9 mouse cellular contexts compared by ENCODE assay signal in genomic region chr13:43241069-43241468, GRCm38 (mm10).
DNase-seq lines count a peak whose midpoint lies in the region; ATAC-seq and TF ChIP-seq lines count a peak whose summit lies in the region.
"Had no signal": no experiment of that assay in that cellular context is flagged by ENCODE, and none has a peak within 500 bp of the region (broad histone marks: within the 10 kb centered on the region; RNA-seq: fewer than 3 reads in every experiment).

No protein-coding gene starts in this region.

- H3K4me3 ChIP-seq in kidney, postnatal 0 days (replicated peaks; ENCODE audit: low read depth, low read length) = no peak overlapping the region
- no peak overlapping the region for H3K4me3 ChIP-seq in MEL (ENCODE audit: control insufficient read depth in 1 of 2, insufficient read depth in 1 of 2, low read depth in 2 of 2, low read length in 2 of 2)

- H3K27ac ChIP-seq in kidney, postnatal 0 days = no peak overlapping the region
- peak overlapping the region; percentile 49; the same call in 1 of the 2 replicates for H3K27ac ChIP-seq in MEL (ENCODE audit: control insufficient read depth, low read depth, low read length)

- no peak for TF ChIP-seq CTCF in kidney, postnatal 0 days (IDR thresholded peaks at IDR 0.05; ENCODE audit: low read depth)
- TF ChIP-seq CTCF in MEL (IDR thresholded peaks at IDR 0.05 in 2 of 3, conservative IDR thresholded peaks at IDR 0.05 in 1 of 3; ENCODE audit: control insufficient read depth in 1 of 3, insufficient read depth in 1 of 3, low read depth in 2 of 3, low read length in 3 of 3, poor library complexity in 1 of 3, severe bottlenecking in 1 of 3) = no peak

- H3K4me1 ChIP-seq in kidney, postnatal 0 days (replicated peaks; ENCODE audit: insufficient read depth, low read length) = peaks cover 15% of the 10 kb centered on the region
- H3K4me1 ChIP-seq in MEL (ENCODE audit: control insufficient read depth in 1 of 2, insufficient read depth in 2 of 2, low read length in 2 of 2) = peaks cover 21 to 38% of the 10 kb centered on the region in 2 experiments

- no peak for ATAC-seq in CD4-positive, CD25-positive, alpha-beta regulatory T cell, adult 4 months
- no peak for ATAC-seq in kidney, postnatal 0 days (replicated peaks; ENCODE audit: low FRiP score, low read depth)
- ATAC-seq: inflammation-experienced regulatory T-cells, adult 6 months had no signal

- intact Hi-C loops in heart, postnatal 10 days (cut with DNase I) = no loop called here

- TF ChIP-seq RAD21 in MEL (IDR thresholded peaks at IDR 0.05; ENCODE audit: low read depth, low read length) = no peak

- no peak overlapping the region for H3K4me2 ChIP-seq in kidney, postnatal 0 days (ENCODE audit: low read length)

- H3K79me2 ChIP-seq in MEL (ENCODE audit: control insufficient read depth, insufficient read depth, low read length, poor library complexity) = no peaks in the 10 kb centered on the region

- peak; percentile 30 for DNase-seq in CD4-positive, CD25-positive, alpha-beta regulatory T cell, adult 2 months (ENCODE audit: low read depth, low spot score)
- peak; percentile 39 for DNase-seq in kidney, postnatal 0 days (ENCODE audit: low spot score)
- DNase-seq in kidney, adult 8-10 months = no peak
- peak; percentile 90 for DNase-seq in MEL (ENCODE audit: low read depth, low spot score)
- peak; percentile 60 to 70 for DNase-seq in heart, postnatal 10 days
- no peak for DNase-seq in thymus, postnatal 4 days
- no peak for DNase-seq in testis, postnatal 10 days (ENCODE audit: low spot score)

- H3K27me3 ChIP-seq in kidney, postnatal 0 days (ENCODE audit: insufficient read depth, low read length) = no peaks in the 10 kb centered on the region
- H3K27me3 ChIP-seq in MEL (ENCODE audit: control insufficient read depth in 1 of 2, insufficient read depth in 2 of 2, low read length in 2 of 2) = no peaks in the 10 kb centered on the region

- H3K9me3 ChIP-seq in kidney, postnatal 0 days (replicated peaks; ENCODE audit: low read length) = no peaks in the 10 kb centered on the region
- no peaks in the 10 kb centered on the region for H3K9me3 ChIP-seq in MEL (replicated peaks; ENCODE audit: insufficient read depth, low read length)

- WGBS in kidney, postnatal 0 days = 18% methylated on average over 1 of the region's 1 CpGs

- H3K36me3 ChIP-seq in kidney, postnatal 0 days (ENCODE audit: insufficient read depth, low read length) = no peaks in the 10 kb centered on the region
- peaks cover 0 to 24% of the 10 kb centered on the region in 2 experiments; a peak in 2 of 4 replicates for H3K36me3 ChIP-seq in MEL (ENCODE audit: control insufficient read depth in 1 of 2, insufficient read depth in 2 of 2, low read length in 2 of 2)

- H3K9ac ChIP-seq in kidney, postnatal 0 days (ENCODE audit: low read depth, low read length) = no peak overlapping the region
- no peak overlapping the region for H3K9ac ChIP-seq in MEL (ENCODE audit: control insufficient read depth, low read depth, low read length, poor library complexity, severe bottlenecking)

- no peak for TF ChIP-seq POLR2A in MEL (IDR thresholded peaks at IDR 0.05; ENCODE audit: control insufficient read depth in 1 of 2, insufficient read depth in 1 of 2, low read depth in 1 of 2, low read length in 2 of 2, poor library complexity in 1 of 2)

- peak; percentile 78 to 84 for TF ChIP-seq EP300 in MEL (IDR thresholded peaks at IDR 0.05; ENCODE audit: low read depth in 1 of 2, low read length in 2 of 2)

TF ChIP-seq in MEL, 35 proteins besides CTCF, POLR2A, EP300 and RAD21:
- TF ChIP-seq MAX (IDR thresholded peaks at IDR 0.05; ENCODE audit: low read length) (no peak), MYC (IDR thresholded peaks at IDR 0.05; ENCODE audit: low read depth, low read length) (no peak), E2F4 (IDR thresholded peaks at IDR 0.05; ENCODE audit: borderline replicate concordance, low read depth, low read length) (no peak), MAFK (IDR thresholded peaks at IDR 0.05; ENCODE audit: borderline replicate concordance, low read depth, low read length) (no peak), UBTF (IDR thresholded peaks at IDR 0.05; ENCODE audit: borderline replicate concordance, insufficient read depth, low read depth, low read length) (no peak), ETS1 (IDR thresholded peaks at IDR 0.05; ENCODE audit: low read depth, low read length) (peak; percentile 98), USF1 (IDR thresholded peaks at IDR 0.05; ENCODE audit: low read depth, low read length) (no peak), GATA1 (IDR thresholded peaks at IDR 0.05; ENCODE audit: low read depth, low read length) (peak; percentile 68), BHLHE40 (IDR thresholded peaks at IDR 0.05; ENCODE audit: borderline replicate concordance, low read depth, low read length) (peak; percentile 69; the same call in 1 of the 2 replicates), ZC3H11A (IDR thresholded peaks at IDR 0.05; ENCODE audit: low read depth, low read length) (no peak), MAZ (IDR thresholded peaks at IDR 0.05; ENCODE audit: low read depth, low read length) (peak; percentile 74; the same call in 1 of the 2 replicates), HCFC1 (IDR thresholded peaks at IDR 0.05; ENCODE audit: low read depth, low read length) (0 out of 2 replicates have a peak, but pooled peaks have one; percentile 49), JUND (IDR thresholded peaks at IDR 0.05; ENCODE audit: low read depth, low read length) (no peak), NELFE (IDR thresholded peaks at IDR 0.05; ENCODE audit: low read depth, low read length) (no peak), TCF12 (IDR thresholded peaks at IDR 0.05; ENCODE audit: low read depth, low read length) (peak; percentile 75), CHD1 (IDR thresholded peaks at IDR 0.05; ENCODE audit: low read depth, low read length) (no peak), SIN3A (IDR thresholded peaks at IDR 0.05; ENCODE audit: low read length) (peak; percentile 79), POLR2AphosphoS2 (IDR thresholded peaks at IDR 0.05; ENCODE audit: low read length) (no peak), POLR2AphosphoS5 (IDR thresholded peaks at IDR 0.05; ENCODE audit: borderline replicate concordance, low read depth, low read length) (no peak), NRF1 (IDR thresholded peaks at IDR 0.05; ENCODE audit: insufficient read depth, low read depth, low read length, poor library complexity, severe bottlenecking) (no peak), SMC3 (IDR thresholded peaks at IDR 0.05; ENCODE audit: low read depth, low read length) (no peak), RCOR1 (IDR thresholded peaks at IDR 0.05; ENCODE audit: low read depth, low read length) (peak; percentile 97), KAT2A (conservative IDR thresholded peaks at IDR 0.05; ENCODE audit: low read depth, low read length) (no peak), CHD2 (IDR thresholded peaks at IDR 0.05; ENCODE audit: low read length) (peak; percentile 66), MEF2A (IDR thresholded peaks at IDR 0.05; ENCODE audit: extremely low read depth, insufficient replicate concordance, low read depth, low read length, poor library complexity, severe bottlenecking) (no peak), GABPA (IDR thresholded peaks at IDR 0.05; ENCODE audit: low read depth, low read length) (no peak), TBP (IDR thresholded peaks at IDR 0.05; ENCODE audit: low read depth, low read length) (no peak), TAL1 (IDR thresholded peaks at IDR 0.05; ENCODE audit: low read length) (no peak), MXI1 (IDR thresholded peaks at IDR 0.05; ENCODE audit: low read depth, low read length) (0 out of 2 replicates have a peak, but pooled peaks have one; percentile 31), ZKSCAN1 (IDR thresholded peaks at IDR 0.05; ENCODE audit: low read depth, low read length) (no peak), ELF1 (IDR thresholded peaks at IDR 0.05; ENCODE audit: low read depth, low read length) (no peak), ZNF384 (IDR thresholded peaks at IDR 0.05; ENCODE audit: low read depth, low read length) (no peak), USF2 (IDR thresholded peaks at IDR 0.05; ENCODE audit: borderline replicate concordance in 1 of 2, insufficient read depth in 1 of 2, low read depth in 1 of 2, low read length in 2 of 2) (no peak), MYB (IDR thresholded peaks at IDR 0.05; ENCODE audit: low read depth, low read length) (no peak), ZMIZ1 (IDR thresholded peaks at IDR 0.05; ENCODE audit: low read depth, low read length) (no peak)

Comparison
In these comparisons a context has a peak if more than half of its experiments do, and no peak if none do; other contexts are left out.
1. DNase-seq: peak in CD4-positive, CD25-positive, alpha-beta regulatory T cell, adult 2 months (single experiment), kidney, postnatal 0 days (single experiment), MEL (single experiment) and heart, postnatal 10 days (2 of 2); none in kidney, adult 8-10 months (0 of 2), thymus, postnatal 4 days (single experiment) and testis, postnatal 10 days (single experiment).